Mouse (Mus musculus) thymus, postnatal 25 days (tissue): ENCODE results near the gene Ipo13.

ENCODE experiments used
- DNase-seq: peaks from one replicate; pipeline ENCODE4 v3.0.0; 2022

Gene Ipo13

DNA sequence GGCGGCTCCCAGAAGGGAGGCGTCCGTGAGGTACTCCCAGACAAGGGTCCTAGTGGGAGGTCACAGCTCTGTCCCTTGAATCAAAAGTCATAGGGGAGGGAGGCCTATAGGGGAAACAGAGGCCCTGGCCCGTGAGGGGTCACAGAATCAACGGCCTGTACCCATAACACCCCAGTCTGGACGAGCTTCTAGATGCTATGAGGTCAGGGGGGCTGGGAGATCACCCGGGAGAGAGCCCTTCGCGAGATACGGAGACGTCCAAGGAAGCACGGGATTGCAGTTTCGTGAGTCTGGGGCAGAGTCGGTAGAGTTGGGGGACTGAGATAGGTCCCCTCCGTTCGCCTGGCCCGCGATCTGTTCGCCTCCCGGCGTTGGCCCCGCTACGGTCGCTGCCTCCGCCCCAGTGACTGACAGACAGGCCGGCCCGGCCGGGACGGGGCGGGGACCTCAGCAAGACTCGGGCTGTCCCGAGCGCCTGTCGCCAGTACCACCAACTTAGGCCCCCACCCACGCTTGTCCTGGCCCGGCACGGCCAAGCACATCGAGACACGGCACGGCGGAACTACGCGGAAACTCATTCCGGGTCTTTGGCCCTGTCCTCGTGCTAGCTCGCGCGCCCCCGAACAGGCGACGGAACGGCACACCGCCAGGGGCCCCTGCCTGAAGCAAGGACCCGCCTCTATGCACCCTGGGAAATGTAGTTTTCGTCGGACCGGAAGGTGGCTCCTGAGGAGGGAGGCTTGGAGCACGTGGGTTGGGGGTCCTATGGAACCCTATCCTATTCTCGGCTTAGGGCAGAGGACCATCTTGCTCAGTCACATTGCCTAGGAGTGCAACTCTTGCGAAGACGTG lies at the start of gene Ipo13:
Gene Ipo13 (minus strand): TSS at position 409 of the 852 bp plus-strand sequence.
- DNase-seq: peak; percentile 94

GRCm38 (mm10) chr4:117957492-117957891 lies 42.7 kb upstream of the Ipo13 start:
- no peak for DNase-seq

- no peak for DNase-seq
These were observed 32.7 kb upstream of the Ipo13 start for GRCm38 (mm10) chr4:117947493-117947892.

DNA sequence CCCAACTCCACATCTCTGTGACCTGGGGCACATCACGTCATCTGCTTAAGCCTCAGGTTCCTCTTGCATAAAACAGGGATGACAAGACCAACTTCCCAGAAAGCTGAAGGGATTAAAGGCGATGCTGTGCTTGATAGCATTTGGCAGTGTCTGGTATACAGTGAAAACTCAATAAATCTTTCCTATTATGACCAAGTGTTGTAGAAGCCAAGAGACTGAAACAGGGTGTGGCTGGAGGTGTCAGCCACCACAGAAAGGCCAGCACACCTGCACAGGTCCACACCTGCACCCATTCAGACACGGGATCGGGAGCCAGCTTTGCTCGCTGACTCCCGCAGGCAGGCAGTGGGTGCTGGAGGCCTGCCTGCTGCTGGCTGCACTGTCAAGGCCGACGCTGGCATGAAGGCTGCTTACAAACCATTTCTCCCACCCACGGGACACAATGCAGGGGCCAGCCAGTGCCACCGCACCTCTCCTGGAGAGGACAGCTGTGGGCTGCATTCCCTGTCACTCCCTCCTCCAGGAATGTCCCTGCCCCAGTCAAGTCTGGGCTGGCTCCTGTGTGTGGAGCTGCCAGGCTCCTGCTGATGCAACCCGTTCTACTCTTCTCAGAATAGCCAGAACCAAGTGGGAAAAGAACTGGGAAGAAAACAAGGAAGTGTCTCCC lies 32.0 kb upstream of the Ipo13 start:
- DNase-seq: no peak

- DNase-seq: no peak
These were observed 28.5 kb upstream of the Ipo13 start for GRCm38 (mm10) chr4:117943317-117943716.

- no peak for DNase-seq
These were observed 22.2 kb upstream of the Ipo13 start for GRCm38 (mm10) chr4:117936964-117937363.

DNA sequence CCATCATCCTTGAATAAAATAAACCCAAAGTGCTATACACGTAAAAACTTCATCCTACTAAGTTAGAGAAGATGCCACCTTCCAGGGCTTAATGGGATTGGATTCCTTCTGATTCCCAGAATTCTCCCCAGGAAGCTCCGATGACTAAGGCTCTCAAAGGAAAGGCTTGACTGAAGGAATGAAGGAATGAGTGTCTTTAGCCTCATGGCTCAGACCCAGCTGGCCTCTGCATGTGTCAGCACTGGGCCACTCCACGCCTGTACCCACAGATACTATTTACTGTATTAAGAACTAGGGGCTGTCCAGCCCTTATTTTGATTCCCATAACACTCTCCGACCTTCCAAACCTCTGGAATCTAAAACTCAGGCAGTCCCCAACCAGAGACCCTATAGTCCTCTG lies 19.3 kb upstream of the Ipo13 start:
- DNase-seq: no peak

DNA sequence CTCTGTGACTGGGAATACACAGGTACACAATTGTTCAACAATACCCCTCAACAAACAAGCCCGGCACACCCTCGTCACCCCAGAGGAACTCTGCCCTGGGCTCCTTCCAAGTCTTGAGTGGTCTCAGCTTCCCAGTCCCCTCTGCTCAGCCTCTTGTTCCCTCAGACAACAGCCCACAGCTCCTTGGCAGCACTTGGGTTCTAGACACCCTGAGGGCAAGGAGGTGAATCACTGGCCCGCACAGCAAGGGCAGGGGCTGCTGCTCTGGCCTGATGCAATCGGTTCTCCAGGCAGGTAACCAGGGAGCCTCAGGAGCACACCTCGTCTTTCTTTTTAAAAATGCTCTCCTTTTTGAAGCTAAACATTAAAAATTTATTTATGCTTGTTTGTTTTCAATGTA lies 18.4 kb upstream of the Ipo13 start:
- DNase-seq: no peak

DNA sequence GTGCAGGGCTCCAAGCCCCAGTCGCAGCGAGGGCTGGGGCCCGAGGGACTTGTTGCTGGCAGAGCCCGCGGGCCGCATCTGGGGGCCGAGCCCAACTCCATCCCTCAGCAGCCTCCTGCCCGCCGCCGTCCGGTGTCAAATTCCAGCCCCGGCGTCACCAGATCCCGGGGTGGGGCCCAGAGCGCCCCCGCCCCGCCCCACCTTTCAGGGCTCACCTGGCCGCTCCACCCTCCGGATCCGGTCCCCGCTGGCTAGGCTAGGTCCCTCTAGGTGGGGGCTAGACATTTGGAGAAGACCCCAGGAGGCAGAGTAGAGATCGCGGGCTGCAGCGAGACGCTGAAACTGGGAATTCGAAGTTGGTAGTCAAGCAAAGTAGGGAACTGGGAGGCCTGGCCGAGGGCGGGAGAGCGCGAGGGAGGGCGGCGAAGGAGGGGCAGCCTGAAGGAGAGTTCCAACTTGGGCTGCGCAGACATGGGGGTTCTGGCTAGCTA lies 14.6 kb upstream of the Ipo13 start, which contains the start of gene Artn:
Gene Artn (minus strand): TSS at position 373 of the 491 bp plus-strand sequence.
- no peak for DNase-seq

DNA sequence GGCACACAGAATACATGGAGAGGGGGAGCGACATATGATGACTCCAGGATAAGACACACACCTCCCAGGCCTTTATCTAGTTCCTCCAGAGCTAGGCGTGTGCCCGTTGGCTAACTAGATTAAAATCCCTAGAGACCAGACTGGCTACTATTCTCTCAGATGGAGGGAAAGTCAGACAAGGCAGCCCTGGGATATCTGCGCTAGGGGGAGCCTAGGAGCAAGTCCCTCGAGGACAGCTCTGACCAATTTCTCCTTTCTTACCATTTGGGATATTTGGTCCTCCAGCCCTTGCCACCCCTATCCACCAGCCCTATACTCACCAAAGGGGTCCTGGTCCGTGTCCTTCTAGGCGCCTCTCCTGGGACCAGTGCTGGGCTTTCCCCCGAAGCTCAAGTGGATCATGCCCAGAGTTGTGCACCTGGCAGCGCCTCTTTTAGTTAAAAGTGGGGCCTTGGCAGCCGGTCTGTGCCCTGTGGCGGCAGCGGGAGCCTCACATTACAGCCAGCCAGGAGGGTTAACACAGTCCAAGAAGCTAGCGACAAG lies 14.0 kb upstream of the Ipo13 start:
- peak; percentile 8 for DNase-seq

- peak; percentile 28 for DNase-seq
These were observed 13.4 kb upstream of the Ipo13 start for GRCm38 (mm10) chr4:117928234-117928633.

- peak; percentile 29 for DNase-seq
These were observed 12.0 kb upstream of the Ipo13 start for GRCm38 (mm10) chr4:117926545-117927482.

DNA sequence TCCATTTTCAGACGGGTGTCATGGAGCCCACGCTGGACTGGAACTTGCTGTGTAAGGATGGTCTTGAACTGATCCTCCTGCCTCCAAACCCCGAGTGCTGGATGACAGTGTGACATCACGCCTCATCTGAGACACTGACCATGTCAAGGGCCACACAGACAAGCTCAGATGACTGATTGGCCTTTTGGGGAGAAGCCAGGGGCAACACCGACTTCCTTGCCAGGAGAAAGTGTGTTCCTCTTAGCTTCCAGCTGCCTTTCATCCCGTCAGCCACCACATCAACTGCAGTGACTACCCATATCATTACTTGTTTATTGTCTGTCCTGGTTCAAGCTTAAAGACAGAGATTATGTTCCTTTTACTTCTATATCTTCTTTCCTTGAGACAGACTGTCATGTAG lies 10.1 kb upstream of the Ipo13 start:
- DNase-seq: no peak

DNA sequence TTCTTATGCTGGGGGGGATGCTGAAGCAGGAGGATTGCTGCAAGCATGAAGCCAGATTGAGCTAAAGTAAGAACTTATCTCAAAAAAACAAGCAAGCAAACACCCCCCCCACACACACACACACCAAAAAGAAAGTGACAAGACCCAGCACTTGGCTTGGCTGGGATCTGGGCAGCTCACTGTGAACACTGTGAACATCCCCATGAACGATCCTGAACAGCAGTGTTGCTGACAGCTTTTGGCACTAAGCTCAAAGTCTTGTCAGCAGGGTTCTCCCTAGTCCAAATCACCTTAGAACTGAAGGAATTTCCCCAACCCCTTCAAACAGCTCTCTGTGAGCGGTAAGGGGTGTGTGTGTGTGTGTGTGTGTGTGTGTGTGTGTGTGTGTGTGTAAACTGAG lies 8.7 kb upstream of the Ipo13 start:
- DNase-seq: no peak

DNA sequence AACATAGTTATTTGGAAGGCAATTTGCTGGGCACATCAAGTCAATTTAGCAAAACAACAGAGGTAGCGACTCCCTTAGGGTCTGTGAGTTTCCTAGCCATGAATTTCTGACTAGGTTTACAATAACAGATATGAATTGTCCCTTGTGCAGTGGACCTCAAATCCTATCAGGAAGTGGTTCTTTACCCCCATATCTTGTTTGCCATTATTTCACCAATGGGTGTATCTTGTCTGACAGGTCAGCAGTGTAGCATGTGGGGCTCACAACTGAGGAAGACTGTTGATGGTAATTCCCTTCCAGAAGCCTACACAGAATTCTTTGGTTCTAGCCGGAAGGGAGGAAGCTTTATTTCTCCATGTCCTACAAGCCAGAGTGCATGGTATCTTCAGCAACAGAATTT lies 6.6 kb upstream of the Ipo13 start:
- no peak for DNase-seq

DNA sequence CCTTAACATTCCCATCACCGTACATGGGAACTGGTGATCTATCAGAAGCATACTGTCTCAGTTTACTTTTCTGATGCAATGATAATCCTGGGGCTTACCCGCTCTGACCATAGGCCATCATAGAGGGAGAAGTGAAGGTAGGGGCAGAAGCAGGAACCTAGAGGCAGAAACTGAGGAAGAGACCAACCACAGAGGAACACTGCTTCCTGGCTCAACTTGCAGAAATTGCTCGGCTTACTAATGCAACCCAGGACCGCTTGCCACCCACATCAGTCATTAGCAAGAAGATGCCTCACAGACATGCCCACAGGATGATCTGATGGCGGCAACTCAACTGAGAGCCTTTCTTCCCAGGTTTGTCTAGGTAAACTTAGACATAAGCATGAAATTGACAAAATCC lies 4.0 kb upstream of the Ipo13 start:
- DNase-seq: no peak

DNA sequence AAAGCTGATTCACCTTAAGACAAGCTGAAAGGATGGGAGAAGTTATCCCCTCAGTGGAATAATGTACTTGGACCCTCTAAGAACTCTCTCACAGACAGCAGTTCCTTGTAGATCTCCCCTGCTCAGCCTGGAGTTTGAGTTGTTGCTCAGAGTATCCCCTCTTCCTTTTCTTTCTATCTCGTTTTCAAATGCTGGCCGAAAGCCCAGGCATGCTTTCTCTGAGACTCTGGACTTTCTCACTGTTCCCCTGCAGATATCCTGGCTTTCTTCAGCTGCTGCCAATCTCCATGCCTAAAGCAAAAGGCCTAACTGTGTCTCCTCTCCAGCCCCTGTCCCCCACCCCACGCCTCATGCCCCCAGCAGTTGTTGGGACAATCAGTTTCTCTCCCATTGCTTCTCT lies 3.5 kb upstream of the Ipo13 start:
- DNase-seq: no peak

- no peak for DNase-seq
These were observed 3.0 kb upstream of the Ipo13 start for GRCm38 (mm10) chr4:117917847-117918246.

DNA sequence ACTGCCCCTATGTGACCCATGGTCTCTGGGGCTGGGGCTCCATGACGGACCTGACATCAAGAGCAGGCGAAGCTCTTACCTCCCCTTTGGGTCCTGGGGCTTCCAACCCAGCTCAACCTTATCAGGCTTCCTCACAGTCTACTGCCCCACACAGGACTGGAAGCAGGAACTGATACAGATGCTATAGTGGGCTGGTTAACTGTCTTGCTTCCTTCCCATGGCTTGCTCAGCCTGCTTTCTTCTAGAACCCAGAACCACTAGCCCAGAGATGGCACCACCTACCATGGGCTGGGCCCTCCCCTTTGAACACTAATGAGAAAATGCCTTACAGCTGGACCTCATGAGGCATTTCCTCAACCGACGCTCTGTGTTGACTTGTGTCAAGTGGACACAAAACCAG lies 2.6 kb upstream of the Ipo13 start:
- no peak for DNase-seq

DNA sequence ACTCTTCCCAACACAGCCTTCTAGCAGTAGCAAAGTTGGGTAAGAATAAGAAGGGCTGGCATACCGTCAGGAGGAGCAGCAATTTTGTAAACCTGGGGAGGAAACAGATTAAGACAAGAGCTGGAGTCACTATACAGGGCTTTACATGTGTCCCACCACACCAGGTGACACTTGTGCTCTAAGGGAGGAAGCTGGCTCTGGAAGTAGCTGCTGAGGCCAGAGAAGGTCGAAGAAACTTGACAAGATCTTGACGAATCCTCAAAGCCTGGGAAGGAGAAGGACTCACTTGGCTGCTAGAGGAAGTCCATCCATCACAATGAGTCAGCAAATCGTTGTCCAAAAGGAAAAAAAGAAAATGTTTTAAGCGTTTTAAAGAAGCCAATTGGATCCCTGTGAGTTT lies 1.6 kb upstream of the Ipo13 start:
- no peak for DNase-seq

DNA sequence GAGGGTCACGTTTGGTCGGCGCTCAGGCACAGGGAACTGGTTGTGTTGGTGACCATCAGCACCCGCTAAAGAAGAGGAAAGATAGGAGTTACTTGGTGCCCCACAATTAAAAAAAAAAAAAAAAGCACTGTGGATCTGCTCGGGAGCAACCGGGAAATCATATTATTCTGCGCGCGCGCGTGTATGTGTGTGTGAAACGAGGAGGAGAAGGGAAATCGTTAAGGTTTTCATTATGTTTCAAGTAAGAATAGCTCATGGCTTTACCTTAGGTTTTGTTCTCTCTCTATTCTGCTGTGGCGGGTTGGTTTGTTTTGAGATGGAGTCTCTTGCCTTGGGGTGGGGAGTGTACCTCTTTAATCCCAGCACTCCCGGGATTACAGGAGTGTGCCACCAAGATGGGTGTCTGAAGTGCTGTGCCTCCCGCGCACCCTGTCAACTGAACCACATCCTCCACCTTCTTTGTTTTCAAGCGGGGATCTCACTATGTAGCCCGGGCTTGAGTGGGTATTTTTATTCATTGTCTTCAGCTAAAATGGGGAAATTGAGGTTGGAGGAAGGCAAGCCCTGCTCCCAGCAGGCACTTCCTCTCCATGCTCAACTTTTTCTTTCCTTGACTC lies 798 bp upstream of the Ipo13 start:
- DNase-seq: peak; percentile 33

DNA sequence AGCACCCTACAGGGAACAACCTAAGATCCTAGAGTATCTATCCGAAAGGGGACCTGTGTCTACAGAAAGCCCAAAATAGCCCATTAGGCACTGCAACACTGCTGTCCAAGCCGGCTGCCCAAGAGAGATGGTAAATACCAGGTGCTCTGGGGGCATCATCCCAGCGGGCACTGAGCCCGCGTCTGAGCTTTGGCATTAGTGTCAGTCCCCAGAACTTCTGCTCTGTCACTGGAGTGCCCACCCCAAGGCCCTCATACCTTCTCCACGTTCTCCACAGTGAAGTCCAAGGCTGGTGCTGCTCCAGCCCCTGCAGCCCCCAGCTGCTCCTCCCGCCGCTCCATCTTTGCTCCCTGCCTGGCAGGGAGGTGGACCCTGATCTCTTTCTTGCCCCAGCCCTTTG lies 768 bp downstream of the Ipo13 start:
- no peak for DNase-seq
